Comparison of ENCODE assay signal across 8 mouse cellular contexts in genomic region chr4:150854839-150855246, GRCm38 (mm10). TPM values are rescaled to one million over a fixed set of nuclear protein-coding genes. Genes with fewer than 3 reads are reported as not detected.
DNase-seq lines count a peak whose midpoint lies in the region; ATAC-seq and TF ChIP-seq lines count a peak whose summit lies in the region.

No protein-coding gene starts in this region.

- no peaks in the 10 kb centered on the region for H3K36me3 ChIP-seq in intestine, embryonic 14.5 days (ENCODE audit: control insufficient read depth, insufficient read depth, low read length)

- 0 out of 2 replicates have a peak, but pooled peaks have one; percentile 29 for TF ChIP-seq CTCF in cortical plate, adult 2 months (IDR thresholded peaks at IDR 0.05; ENCODE audit: extremely low read depth, insufficient read depth, low read length)

- peak overlapping the region; percentile 97 for H3K9ac ChIP-seq in intestine, embryonic 14.5 days (ENCODE audit: low read length)

- peak; percentile 92 for ATAC-seq in intestine, embryonic 14.5 days (replicated peaks; ENCODE audit: low FRiP score, low TSS enrichment, low read depth)
- peak; percentile 94 for ATAC-seq in megakaryocyte-erythroid progenitor cell, adult 5-6 weeks (replicated peaks; ENCODE audit: low FRiP score, low TSS enrichment, poor library complexity, severe bottlenecking)

- peak; percentile 96 to 99 for DNase-seq in adrenal gland, adult (ENCODE audit: inconsistent age in 2 of 2, low spot score in 1 of 2)
- peak; percentile 95 for DNase-seq in gastrocnemius, postnatal 25 days
- DNase-seq in intestine, embryonic 14.5 days (ENCODE audit: low spot score) = peak; percentile 99
- peak; percentile 92 to 98 for DNase-seq in left cerebral cortex, postnatal 10 days (ENCODE audit: extremely low spot score in 1 of 2, low spot score in 2 of 2)
- DNase-seq in right cerebral cortex, postnatal 14 days = peak; percentile 97
- DNase-seq in urinary bladder, postnatal 25 days (ENCODE audit: low spot score) = peak; percentile 97

- 0 out of 2 replicates have a peak overlapping the region, but pooled peaks have one; percentile 2 for H3K27ac ChIP-seq in cortical plate, adult 2 months (ENCODE audit: insufficient read depth, low read length)
- H3K27ac ChIP-seq in intestine, embryonic 14.5 days (ENCODE audit: low read depth) = peak overlapping the region; percentile 99

- H3K4me3 ChIP-seq in cortical plate, adult 2 months (ENCODE audit: insufficient read depth, low read length) = peak overlapping the region; percentile 32
- peak overlapping the region; percentile 75 for H3K4me3 ChIP-seq in intestine, embryonic 14.5 days (ENCODE audit: low read depth, low read length)

- TF ChIP-seq POLR2A in cortical plate, adult 2 months (IDR thresholded peaks at IDR 0.05; ENCODE audit: extremely low read depth, insufficient read depth, low read length) = peak; percentile 99

- H3K4me1 ChIP-seq in cortical plate, adult 2 months (ENCODE audit: control insufficient read depth, insufficient read depth, low read length) = peaks cover 5% of the 10 kb centered on the region
- H3K4me1 ChIP-seq in intestine, embryonic 14.5 days (replicated peaks; ENCODE audit: control insufficient read depth, insufficient read depth, low read length) = peaks cover 16% of the 10 kb centered on the region

- no peaks in the 10 kb centered on the region for H3K27me3 ChIP-seq in intestine, embryonic 14.5 days (replicated peaks; ENCODE audit: control insufficient read depth, insufficient read depth, low read length)

- H3K4me2 ChIP-seq in intestine, embryonic 14.5 days (ENCODE audit: low read length) = peak overlapping the region; percentile 86

- WGBS in intestine, embryonic 14.5 days = under 1% methylated on average over 59 of the region's 59 CpGs

- intact Hi-C loops in left cerebral cortex, postnatal 10 days (cut with DNase I) = loop anchor here (5.0 kb wide), 2 partner anchors 42 to 148 kb away; no protein-coding TSS in a partner anchor

- H3K9me3 ChIP-seq in intestine, embryonic 14.5 days (ENCODE audit: control insufficient read depth, low read length) = no peaks in the 10 kb centered on the region

RNA-seq across cellular contexts. Expression of gene Errfi1, which starts 1.1 kb away (rescaled TPM):
- 21.6 and 22.5 TPM in 2 replicates for polyA plus RNA-seq in cortical plate, adult 2 months (2012; rRNA removed)
- 10 to 100 TPM; 16.0 to 17.9 TPM for total RNA-seq in gastrocnemius, postnatal 25 days (2021)
- polyA plus RNA-seq in intestine, embryonic 14.5 days (2014; fragmentation: Nextera tagmentation; extraction: Ambion mirVana) = 27.4 and 28.8 TPM in 2 replicates
- 10 to 100 TPM; 19.8 to 23.7 TPM for total RNA-seq in left cerebral cortex, postnatal 10 days (2021)
- total RNA-seq in megakaryocyte-erythroid progenitor cell, adult 5-6 weeks (2014; fragmentation: Nextera tagmentation) = 0.42 TPM in 1 of 2 replicates, not detected in the other
- 0.27 and 1.2 TPM in 2 replicates for total RNA-seq in megakaryocyte-erythroid progenitor cell, adult 5-6 weeks (2017)

RNA-seq across cellular contexts. Expression of gene Park7, which starts 59.4 kb away (rescaled TPM):
- 284 and 300 TPM in 2 replicates for polyA plus RNA-seq in cortical plate, adult 2 months (2012; rRNA removed)
- 100 to 1,000 TPM; 669 to 811 TPM for total RNA-seq in gastrocnemius, postnatal 25 days (2021)
- 482 and 487 TPM in 2 replicates for polyA plus RNA-seq in intestine, embryonic 14.5 days (2014; fragmentation: Nextera tagmentation; extraction: Ambion mirVana)
- 100 to 1,000 TPM; 213 to 216 TPM for total RNA-seq in left cerebral cortex, postnatal 10 days (2021)
- 339 and 364 TPM in 2 replicates for total RNA-seq in megakaryocyte-erythroid progenitor cell, adult 5-6 weeks (2014; fragmentation: Nextera tagmentation)
- total RNA-seq in megakaryocyte-erythroid progenitor cell, adult 5-6 weeks (2017) = 415 and 488 TPM in 2 replicates

RNA-seq across cellular contexts. Expression of gene Tnfrsf9, which starts 59.5 kb away (rescaled TPM):
- polyA plus RNA-seq in cortical plate, adult 2 months (2012; rRNA removed) = 0.71 and 0.74 TPM in 2 replicates
- under 1 TPM in 1 of 2 experiments, not detected in 1; 0.18 TPM for total RNA-seq in gastrocnemius, postnatal 25 days (2021)
- 1.3 and 1.4 TPM in 2 replicates for polyA plus RNA-seq in intestine, embryonic 14.5 days (2014; fragmentation: Nextera tagmentation; extraction: Ambion mirVana)
- total RNA-seq in left cerebral cortex, postnatal 10 days (2021) = under 1 TPM; 0.36 to 0.47 TPM
- total RNA-seq in megakaryocyte-erythroid progenitor cell, adult 5-6 weeks (2014; fragmentation: Nextera tagmentation) = 2.6 TPM in 1 of 2 replicates, not detected in the other
- 7.2 TPM in 1 of 2 replicates, not detected in the other for total RNA-seq in megakaryocyte-erythroid progenitor cell, adult 5-6 weeks (2017)

Comparison
In these comparisons a context has a peak if more than half of its experiments do, and no peak if none do; other contexts are left out.
1. Peak in every context shown above with its lines: DNase-seq, ATAC-seq, H3K4me3 ChIP-seq and H3K27ac ChIP-seq.
2. RNA of gene Errfi1, which starts 1.1 kb away (total RNA-seq): 19.8 to 23.7 TPM in left cerebral cortex, postnatal 10 days and 16.0 to 17.9 TPM in gastrocnemius, postnatal 25 days; 0.27 to 1.2 TPM in megakaryocyte-erythroid progenitor cell, adult 5-6 weeks; every median in the first group is over 4 times any median in the second.